Mouse (Mus musculus) kidney, adult 2 months (tissue): ENCODE results near the gene Setd2.

Source experiments
- CTCF ChIP-seq: fragments of 200-500 bp; conservative IDR thresholded peaks from 2 replicates; pipeline ENCODE4 v1.5.1; 2011; ENCODE audit warnings: low read depth, mild to moderate bottlenecking, control low read depth, low read length, moderate library complexity, mixed read lengths; ENCODE audit not compliant: insufficient read depth, insufficient read length
- POLR2A ChIP-seq: fragments of 200-500 bp; IDR thresholded peaks from one replicate; pipeline ENCODE4 v1.6.1; 2011; ENCODE audit warnings: low read depth, low read length, control low read depth

DNA sequence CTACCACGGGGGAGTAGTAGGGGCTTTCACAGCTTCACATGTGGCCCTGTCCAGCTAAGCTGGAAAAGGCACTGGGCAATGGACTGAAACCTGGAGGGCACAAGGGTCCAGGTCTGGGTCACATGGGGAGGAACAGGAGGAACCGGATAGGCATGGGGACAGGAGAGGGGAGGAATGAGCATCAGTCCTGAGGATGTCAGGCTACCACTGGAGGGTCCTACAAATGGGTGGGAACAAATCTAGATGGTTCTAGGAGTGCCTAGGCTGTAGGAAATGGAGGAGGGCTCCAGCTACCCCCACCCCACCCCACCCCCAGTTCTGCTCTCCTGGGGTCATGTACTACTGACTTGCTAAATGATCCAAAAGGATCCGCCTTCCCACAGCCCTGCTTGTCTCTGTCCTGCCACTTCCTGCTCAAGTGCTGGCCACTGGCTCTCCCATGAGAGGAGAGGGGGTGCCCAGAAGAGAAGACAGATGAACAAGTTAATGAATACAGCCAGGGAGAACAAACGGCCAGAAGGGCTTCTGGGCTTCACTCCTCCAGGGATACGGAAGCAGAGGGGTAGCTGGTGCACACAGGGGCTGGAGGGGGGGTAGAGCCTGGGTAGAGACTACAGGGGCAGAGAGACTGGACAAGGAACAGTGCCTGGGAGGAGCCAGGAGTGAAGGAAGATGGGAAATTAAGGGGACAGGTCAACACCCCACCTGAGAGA, 110.6 kb downstream of the Setd2 start:
- no peak for TF ChIP-seq CTCF
- no peak for TF ChIP-seq POLR2A
